Mouse (Mus musculus) lung, postnatal 0 days (tissue): ENCODE results near the gene Pde10a.

Experiments used
- CTCF ChIP-seq: IDR thresholded peaks from 2 replicates; pipeline ENCODE4 v1.5.1; 2016; ENCODE audit warnings: antibody characterized with exemption, mild to moderate bottlenecking
- EP300 ChIP-seq: IDR thresholded peaks from 2 replicates; pipeline ENCODE4 v1.6.1; 2016; ENCODE audit warnings: antibody characterized with exemption, mild to moderate bottlenecking, control low read depth

DNA sequence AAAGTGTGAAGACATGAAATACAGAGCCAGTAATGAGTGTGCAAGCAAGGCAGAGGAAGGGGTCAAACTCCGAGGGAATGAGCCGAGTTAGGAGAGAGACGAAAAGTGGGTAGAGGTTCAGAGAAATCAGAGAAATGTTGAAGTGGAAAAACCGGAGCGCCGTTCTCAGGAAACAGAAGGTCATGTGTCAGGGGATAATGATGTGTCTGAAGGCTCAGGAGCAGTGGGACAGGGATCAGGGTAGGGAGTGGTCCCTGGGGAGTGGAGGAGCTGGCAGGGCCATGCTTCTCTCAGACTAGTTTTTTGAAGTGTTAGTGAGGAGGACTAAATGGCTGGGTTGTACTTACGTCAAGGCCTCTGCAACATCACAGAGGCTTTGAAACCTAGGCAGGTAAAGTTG lies 345.7 kb downstream of the Pde10a start:
- TF ChIP-seq CTCF = no peak
- TF ChIP-seq EP300 = no peak
